Mouse (Mus musculus) cerebellum, adult 9-11 months (tissue): ENCODE results near the gene Sphk1.
"Not testable (repeated sequence)": the region's sequence is repeated elsewhere in the genome, so short reads cannot be mapped to it uniquely, and the experiment has no call there.

Source experiments
- DNase-seq: peaks from one replicate; pipeline ENCODE4 v3.0.0; 2022

Sphk1 gene

DNA sequence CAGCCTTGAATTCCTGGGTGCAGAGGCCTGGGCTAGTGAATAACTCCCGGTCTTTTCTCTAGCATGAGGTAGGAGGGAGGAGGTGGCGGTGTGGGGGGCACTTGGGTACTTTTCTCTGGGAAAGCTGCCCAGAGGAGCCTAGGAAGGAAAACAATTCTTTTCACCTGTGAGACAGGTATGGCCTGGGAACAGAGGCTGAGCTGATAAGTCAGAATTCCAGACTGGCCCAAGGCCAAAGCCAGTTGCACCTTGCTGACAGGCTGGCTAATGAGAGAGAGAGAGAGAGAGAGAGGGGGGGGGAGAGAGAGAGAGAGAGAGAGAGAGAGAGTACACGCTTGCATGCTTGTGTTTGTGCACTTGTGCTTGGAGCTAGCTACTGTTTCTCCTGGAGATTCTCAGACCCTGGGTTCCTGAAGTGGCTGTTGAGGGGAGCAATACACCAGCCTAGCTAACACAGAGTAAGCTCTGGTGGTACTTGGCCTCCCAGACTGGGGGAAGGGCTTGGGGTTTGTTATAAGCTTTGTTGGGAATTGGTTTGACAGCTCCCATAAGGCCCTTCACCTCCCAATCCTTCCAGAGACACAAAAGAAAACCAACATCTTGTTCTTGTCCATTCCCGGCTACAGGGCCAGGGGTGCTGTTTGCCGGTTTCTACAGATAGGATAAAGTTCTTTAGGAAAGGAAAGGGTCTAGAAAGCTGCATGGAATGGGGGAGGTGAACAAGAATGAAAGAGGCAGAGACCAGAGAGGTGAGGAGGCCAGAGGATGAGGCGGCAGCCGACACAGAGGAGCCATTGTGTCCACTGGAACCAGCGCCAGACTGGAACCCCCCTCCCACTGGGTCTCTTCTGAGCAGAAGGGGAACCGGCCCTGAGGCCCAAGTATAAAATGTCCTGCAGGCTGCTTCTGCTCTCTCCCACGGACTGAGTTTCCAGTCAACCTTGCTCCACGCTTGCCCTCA lies at the start of gene Sphk1:
Gene Sphk1, plus strand, starts transcription at position 739 of the 961 bp plus-strand sequence.
- DNase-seq: no peak

DNA sequence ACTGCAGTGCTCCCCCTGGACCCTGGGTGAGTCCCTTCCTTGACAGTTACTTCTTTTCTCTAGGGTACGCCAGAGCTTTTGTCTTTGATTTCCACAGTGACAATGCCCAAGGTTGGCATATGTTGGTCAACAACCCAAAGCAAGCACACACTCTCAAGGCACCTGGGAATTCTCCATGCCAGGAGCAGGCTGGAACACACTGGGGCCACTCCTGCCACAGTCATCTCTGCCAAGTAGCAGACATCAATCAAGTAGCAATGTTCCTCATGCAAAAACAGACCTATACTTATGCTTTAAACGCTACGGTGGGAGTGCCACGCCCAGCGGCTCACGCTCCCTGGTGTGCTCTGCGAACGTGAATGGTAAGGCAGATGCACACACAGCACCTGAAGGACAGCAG lies 49.8 kb upstream of the Sphk1 start:
- DNase-seq: peak; percentile 39

DNA sequence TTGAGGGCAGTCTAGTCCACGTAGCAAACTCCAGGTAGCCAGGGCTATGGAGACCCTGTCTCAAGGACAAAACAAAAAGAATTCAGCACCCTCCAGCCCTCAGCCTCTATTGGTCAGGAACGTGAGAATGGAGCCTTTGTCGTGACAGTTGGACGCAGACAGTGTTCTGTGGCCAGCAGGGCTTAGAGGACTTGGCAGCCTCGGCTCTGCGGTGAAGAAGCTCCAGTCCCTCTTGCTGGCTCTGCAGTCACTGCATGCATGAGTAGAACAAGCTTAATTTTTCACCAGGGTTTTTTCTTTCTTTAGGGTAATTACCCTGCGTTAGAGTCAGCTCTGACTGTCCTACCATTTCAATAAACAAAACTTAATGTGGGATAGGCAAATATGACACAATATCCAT lies 48.9 kb upstream of the Sphk1 start:
- DNase-seq: no peak

- DNase-seq: no peak
Measured at GRCm38 (mm10) chr11:116484261-116484660, 46.5 kb upstream of the Sphk1 start.

DNA sequence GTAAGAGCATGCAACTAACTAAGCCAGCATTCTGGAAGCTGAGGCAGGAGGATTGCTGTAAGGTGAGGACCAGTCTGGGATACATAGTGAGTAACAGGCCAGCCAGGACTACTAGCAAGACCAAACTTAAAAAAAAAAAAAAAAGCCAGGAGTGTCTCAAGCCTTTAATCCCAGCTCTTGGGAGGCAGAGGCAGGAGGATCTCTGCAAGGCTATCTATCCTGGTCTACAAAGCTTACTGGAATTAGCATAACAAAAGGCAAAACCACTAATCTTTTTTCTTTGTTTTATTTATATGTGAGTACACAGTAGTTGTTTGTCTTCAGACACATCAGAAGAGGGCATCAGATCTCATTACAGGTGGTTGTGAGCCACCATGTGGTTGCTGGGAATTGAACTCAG lies 42.5 kb upstream of the Sphk1 start:
- DNase-seq: no peak

GRCm38 (mm10) chr11:116488693-116489375 lies 41.9 kb upstream of the Sphk1 start:
- no peak for DNase-seq

DNA sequence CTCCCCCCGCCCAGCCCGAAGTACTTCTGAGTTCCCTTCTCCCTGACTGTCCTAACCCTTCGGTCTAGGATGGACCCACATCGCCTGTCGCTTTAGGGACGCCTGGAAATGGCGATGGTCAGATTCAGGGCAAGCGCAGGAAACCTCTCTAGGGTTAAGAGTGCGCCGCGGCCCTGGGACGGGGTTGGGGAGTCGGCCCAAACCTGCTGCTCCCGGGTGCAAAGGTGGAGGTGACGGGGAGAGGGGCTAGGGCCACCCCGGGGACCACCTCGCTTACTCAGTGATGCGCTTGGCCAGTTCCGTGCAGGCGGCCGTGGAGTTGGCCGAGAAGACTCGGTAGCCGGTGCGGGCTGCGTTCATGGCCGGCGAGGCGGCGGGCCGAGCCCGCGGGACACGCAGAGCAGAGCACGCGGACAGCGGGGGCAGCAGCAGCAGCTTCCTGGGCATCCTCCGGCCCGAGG lies 40.9 kb upstream of the Sphk1 start:
- peak; percentile 36 for DNase-seq

- DNase-seq: peak; percentile 84
Measured at GRCm38 (mm10) chr11:116490232-116491107, 40.3 kb upstream of the Sphk1 start.

- peak; percentile 16 for DNase-seq
Measured at GRCm38 (mm10) chr11:116491338-116491737, 39.4 kb upstream of the Sphk1 start.

DNA sequence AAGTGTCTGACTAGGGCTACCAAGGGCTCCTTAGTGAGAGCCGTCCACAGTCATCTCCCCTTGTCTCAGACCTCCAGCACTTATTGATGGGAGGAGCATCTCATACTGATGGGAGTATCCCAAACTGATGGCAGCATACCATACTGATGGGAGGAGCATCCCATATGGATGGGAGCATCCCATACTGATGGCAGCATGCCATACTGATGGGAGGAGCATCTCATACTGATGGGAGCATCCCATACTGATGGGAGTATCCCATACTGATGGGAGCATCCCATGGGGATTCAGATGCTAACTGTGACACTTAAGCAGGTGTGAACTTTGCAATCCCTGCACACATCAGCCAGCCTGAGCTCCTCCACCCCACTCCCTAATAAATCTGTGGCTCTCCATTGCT lies 38.2 kb upstream of the Sphk1 start:
- not testable (repeated sequence) for DNase-seq

GRCm38 (mm10) chr11:116493191-116493590 lies 37.5 kb upstream of the Sphk1 start:
- DNase-seq: no peak

GRCm38 (mm10) chr11:116493795-116494252 lies 36.9 kb upstream of the Sphk1 start, which contains the start of gene Prpsap1:
Prpsap1 (minus strand) TSS chr11:116494202.
- DNase-seq: no peak

DNA sequence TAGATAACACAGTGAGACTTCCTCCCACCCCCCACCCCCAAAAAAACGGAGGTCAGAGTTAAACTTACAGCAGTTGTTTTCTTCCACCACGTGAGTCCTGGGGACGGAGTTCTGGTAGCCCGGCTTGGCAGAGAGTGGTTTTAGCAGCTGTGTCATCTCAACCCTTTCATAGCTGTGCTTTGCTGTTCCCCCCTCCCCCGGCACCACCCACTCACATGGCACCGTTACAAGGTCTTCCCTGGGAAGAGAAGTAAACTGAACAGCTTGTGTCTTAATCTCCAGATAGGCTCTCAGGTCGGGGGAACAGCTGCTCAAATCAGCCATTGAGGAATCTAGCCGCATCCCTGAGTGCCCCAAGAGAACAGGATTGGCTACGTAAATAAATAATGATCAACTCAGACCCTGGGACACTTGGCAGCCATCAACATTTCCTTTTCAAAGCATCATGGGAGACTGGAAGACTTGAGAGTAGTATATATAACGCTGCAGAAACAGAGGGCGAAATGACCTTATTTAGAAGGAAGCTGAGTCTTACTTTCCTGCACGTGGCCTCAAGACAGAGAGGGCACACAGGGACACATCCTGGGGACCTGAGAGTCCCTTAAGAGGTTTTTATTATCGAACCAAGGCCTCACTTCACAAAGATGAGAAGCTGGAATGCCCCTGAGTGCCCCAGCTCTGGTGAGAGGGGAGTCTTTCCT lies 36.1 kb upstream of the Sphk1 start:
- DNase-seq: no peak

DNA sequence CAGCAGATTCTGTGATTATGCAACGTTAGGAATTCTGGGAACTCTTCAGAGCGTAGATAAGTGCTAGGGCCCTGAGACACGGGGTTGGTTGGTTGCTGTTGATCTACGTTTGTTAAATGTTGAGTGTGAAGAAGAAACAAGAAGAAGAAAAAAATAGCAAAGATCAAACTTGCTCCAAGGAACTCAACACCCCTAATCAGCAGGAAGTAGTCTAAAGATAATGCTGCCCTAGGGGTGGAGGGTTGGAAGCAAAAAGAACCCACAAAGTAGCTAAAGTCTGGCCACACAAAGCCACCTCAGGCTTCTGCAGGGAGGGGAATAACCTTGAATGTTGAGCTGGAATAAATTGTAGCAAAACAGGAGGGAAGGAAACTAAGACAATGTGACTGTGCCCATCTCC lies 33.4 kb upstream of the Sphk1 start:
- no peak for DNase-seq

GRCm38 (mm10) chr11:116498596-116498995 lies 32.1 kb upstream of the Sphk1 start:
- no peak for DNase-seq

- DNase-seq: no peak
Measured at GRCm38 (mm10) chr11:116499018-116499417, 31.7 kb upstream of the Sphk1 start.

DNA sequence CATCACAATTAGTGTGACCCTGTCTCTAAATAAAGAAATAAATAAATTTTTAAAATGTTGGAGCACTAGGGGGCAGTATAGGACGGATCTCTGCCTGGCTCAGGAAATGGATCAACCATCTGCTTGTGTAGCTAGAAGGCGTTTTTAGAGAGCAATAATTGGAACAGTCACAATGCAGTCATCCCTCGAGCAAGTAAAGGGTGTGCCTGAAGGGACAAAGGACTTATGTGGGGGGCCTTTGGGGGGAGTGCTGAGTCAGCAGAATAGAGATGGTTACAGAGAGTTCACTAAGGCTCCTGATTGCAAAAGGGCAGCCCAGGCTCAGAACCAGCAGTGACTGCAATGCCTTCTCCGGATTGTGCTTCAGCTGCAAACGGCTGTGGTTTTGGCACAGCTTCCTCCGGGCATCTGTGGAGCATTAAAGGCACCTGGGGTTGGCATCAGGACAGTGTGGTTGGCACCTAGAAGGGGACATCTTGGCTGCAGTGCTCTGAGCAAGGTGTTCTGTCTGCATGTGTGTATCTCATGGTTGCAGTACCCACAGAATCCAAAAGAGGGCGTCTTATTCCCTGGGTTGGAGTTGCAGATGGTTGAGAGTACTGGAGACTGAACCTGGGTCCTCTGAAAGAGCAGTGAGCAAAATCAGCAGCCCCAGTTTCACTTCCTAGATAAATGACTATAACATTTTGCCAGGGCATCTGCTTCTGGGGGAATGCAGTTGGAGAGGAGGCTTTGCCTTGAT lies 29.5 kb upstream of the Sphk1 start:
- DNase-seq: peak; percentile 52

DNA sequence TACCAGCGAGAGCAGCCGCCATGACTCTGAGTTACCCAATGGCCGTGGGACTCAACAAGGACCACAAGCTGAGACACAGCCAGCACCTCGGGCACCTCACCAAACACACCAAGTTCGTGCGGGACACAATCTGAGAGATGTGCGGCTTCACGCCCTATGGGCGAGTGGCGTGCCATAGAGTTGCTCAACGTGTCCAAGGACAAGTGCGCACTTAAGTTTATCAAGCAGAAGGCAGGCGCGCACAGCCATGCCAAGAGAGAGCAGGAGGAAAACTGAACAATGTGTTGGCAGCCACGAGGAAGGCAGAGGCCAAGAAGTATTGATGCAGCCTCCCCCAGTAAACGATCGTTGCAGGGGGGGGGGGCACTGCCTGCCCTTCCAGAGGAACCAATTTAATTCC lies 26.2 kb upstream of the Sphk1 start:
- no peak for DNase-seq

- DNase-seq: no peak
Measured at GRCm38 (mm10) chr11:116505573-116505972, 25.2 kb upstream of the Sphk1 start.

GRCm38 (mm10) chr11:116506151-116506875 lies 24.4 kb upstream of the Sphk1 start:
- no peak for DNase-seq

- no peak for DNase-seq
Measured at GRCm38 (mm10) chr11:116508689-116509088, 22.0 kb upstream of the Sphk1 start.
